Mouse (Mus musculus) layer of hippocampus, postnatal 14 days (tissue): ENCODE data around the gene Tas1r1. TPM values are rescaled to one million over a fixed set of nuclear protein-coding genes. Genes with fewer than 3 reads are reported as not detected.
"Not testable (repeated sequence)": the region's sequence is repeated elsewhere in the genome, so short reads cannot be mapped to it uniquely, and the experiment has no call there.

ENCODE experiments used
- DNase-seq, 2 experiments: peaks; one replicate each; pipeline ENCODE4 v3.0.0; 2021 to 2022; ENCODE audit warnings: low spot score in 2 of 2, mixed read lengths in 1 of 2
- total RNA-seq, 2 experiments: library from RNA; stranded (reverse); gene quantifications; 2 replicates each; pipeline ENCODE4 v1.2.3; 2021

Gene Tas1r1
- total RNA-seq, 2 experiments from 2014 or later = 0.38 to 0.92 TPM

GRCm38 (mm10) chr4:152044609-152045008 lies 6.2 kb upstream of the Tas1r1 start:
- no peak for DNase-seq

- no peak for DNase-seq
Measured at GRCm38 (mm10) chr4:152043171-152043570, 4.8 kb upstream of the Tas1r1 start.

DNA sequence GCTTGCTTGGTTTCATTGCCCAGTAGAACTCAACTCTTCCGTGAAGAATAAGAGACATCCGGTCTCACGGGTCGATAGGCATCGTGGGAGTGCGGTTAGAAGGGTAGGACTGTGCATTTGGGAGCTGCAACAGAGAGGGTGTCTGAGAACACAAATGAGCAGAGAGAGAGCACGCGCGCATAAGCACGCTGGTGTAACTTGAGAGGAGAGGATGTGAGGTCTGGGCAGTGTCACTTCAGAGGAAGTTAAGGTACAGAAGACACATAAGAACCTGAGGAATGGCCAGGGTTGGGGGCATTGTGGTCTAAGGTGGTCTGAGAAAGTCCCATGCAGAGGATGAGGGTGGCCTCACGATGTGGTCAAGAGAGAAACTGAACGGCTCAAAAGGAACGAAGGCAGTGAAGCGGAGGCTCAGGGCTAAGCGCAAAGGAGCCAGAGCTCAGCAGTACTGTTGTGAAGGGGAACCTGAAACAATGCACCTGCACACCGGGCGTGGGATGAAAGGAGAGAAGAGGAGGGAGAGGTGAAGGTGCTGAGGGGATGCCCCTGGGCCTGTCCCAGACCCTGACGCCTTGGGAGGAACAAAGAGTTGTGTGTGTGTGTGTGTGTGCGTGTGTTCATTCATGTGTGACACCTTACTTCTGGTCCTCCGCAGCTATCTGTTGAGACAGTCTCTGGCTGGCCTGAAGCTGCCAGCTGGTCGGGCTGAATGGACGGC lies 3.7 kb upstream of the Tas1r1 start:
- DNase-seq = no peak

DNA sequence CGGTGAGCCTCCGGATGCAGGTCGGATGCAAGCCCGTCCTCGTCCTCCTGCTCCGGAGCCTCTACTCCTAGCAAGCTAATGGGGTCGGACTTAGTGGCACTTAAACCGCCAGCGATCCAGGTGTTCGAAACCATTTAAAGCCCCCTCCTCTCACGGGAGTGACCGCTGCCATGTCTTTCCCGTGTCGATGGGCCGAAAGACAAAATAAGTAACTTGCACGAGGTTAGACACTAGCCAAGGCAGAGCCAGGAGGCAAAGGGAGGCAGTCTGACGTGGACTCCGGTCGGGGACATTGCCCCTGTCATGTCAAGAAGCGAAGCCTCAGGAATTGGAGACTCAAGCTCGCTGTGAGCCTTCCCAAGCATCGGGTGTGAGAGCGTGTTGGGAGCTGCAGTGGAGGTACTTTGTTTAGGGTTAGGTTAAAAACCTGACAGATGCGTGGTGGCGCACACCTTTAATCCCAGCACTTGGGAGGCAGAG lies 1.5 kb upstream of the Tas1r1 start:
- DNase-seq = no peak

GRCm38 (mm10) chr4:152038985-152039830 lies 840 bp upstream of the Tas1r1 start, which contains the start of gene Nol9:
Nol9 (plus strand) TSS chr4:152039321.
- peak; percentile 91 to 95 for DNase-seq

GRCm38 (mm10) chr4:152036464-152036863 lies 1.9 kb downstream of the Tas1r1 start:
- not testable (repeated sequence) for DNase-seq

GRCm38 (mm10) chr4:152032922-152033321 lies 5.4 kb downstream of the Tas1r1 start:
- DNase-seq = no peak

DNA sequence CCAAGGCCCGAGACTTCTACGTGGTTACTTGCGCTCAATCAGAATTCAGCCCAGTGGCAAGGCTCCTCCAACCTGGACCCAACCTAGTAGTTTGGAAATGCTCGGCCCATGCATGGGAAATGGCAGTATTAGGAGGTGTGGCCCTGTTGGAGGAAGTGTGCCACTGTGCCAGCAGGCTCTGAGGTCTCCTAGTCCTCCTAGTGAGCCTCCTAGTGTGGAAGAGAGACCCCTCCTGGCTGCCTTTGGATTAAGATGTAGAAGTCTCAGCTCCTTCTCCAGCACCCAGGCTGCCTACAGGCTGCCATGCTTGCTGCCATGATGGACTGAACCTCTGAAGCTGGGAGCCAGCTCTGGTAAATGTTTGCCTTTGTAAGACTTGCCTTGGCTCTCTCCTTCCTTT lies 8.4 kb downstream of the Tas1r1 start:
- no peak for DNase-seq

GRCm38 (mm10) chr4:152029087-152029486 lies 9.3 kb downstream of the Tas1r1 start:
- no peak for DNase-seq

- DNase-seq = no peak
Measured at GRCm38 (mm10) chr4:152028456-152028855, 9.9 kb downstream of the Tas1r1 start.

DNA sequence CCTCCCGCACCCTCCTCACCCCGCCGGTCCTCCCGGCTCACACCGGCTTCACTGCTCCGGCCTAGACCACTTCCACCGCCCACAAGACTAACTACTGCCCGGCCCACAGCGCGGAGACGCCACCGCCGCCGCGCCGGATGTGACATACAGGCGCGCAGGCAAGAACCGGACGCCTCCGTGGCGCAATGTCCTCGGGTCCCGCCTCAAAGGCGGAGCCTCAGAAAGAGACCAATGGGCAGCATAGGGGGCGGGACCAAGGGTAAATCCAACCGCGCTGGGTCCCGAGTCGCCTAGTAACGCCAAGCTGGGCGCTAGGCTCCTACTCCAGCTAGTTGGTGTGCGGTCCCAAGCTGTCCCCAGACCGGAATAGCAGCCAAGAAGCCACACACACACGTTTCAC lies 10.8 kb downstream of the Tas1r1 start, which contains the start of gene Zbtb48:
Zbtb48 (minus strand) TSS at position 148 of the 400 bp plus-strand sequence.
- DNase-seq = peak; percentile 94 to 97

DNA sequence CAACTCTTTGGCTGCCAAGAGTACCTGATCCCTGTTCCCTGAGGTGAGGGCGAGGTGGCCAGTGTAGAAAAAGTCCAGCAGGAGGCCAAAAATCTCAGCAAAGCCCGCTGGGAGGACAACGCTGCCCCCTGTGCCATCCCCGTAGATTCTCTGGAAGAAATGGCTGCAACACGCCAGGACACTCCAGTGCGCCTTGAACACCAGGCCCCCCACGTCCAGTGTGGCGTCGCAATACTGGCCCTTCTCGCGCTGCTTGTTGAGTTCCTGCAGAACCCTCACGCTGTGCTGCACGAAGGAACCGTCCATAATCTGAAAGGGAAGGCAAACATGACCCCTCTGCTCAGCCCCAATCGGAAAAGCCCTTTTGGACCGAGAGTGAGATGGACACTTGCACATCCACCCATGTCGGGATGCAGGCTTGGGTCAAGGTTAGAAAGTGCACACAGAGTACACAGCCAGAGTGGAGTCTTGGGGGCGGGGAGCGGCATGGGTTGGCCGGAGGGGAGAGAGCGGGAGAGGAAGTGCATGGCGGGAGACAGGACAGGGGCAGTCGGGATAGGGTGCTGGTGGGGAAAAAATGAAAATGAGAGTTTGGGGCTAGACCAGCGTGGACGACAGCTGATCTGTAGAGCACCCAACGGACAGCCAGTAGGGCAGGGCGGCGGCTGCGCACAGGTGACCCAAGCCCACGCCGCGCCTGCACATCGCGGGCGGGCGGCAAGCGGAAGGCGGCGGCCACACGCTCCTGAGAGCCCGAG lies 11.4 kb downstream of the Tas1r1 start:
- DNase-seq = no peak

GRCm38 (mm10) chr4:152024525-152024924 lies 13.8 kb downstream of the Tas1r1 start:
- DNase-seq = no peak

DNA sequence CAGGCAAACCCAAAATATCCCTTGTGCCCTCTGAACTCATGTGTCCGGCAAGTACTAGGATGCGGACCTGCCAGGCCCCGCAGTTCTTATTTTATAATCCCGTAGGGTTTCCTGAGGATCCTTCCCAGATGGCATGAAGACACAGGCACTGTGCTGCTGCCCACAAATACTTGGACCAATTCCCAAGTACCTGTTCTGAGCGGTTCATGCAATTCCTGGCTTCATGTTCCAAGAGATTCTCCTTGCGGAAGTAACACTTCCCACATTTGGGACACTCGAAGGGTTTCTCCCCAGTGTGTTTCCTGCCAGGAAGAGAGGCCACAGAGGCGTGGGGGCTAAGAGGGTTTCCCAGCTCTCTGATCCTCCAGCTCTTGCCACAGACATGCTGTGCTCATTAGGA lies 15.9 kb downstream of the Tas1r1 start:
- DNase-seq = no peak

GRCm38 (mm10) chr4:152021568-152022097 lies 16.7 kb downstream of the Tas1r1 start:
- no peak for DNase-seq

GRCm38 (mm10) chr4:152020024-152020423 lies 18.3 kb downstream of the Tas1r1 start:
- DNase-seq = no peak

- no peak for DNase-seq
Measured at GRCm38 (mm10) chr4:152019073-152019472, 19.3 kb downstream of the Tas1r1 start.

DNA sequence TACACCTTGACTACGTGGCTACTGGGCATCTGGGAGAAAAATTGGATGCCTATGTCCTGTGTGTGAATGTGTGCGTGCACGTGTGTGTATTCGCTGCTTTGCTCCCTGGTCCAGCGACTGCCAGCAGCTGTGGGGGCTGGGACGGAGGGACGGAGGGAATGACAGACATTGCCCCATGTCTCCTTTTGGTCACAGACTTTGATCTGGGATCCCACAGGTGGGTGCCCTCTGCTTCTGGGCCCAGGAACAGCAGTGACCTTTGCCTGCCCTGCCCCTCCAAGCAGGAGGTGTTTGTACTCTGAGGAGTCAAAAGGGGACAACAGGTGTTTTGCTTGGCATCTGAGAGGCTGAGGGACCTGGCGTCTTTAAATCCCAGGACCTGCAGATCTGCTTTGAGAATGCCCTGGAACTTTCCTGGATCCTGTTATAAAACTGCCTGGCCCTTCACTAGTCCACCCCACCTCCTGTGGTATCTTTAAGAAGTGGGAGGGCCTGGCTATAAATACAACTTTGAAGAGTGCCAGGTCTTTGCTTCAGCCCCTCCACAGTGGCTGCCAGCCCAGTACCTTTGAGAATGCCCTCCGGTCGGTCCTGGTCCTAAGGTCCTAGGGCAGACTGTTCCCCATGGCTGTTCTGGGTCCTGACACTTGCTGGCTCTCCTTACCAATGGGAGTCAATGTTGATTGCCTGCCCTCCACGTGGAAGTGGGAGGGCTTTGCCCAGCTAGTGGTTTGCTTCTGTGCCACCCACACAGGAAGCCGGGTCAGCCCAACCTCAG lies 25.1 kb downstream of the Tas1r1 start:
- DNase-seq = no peak

DNA sequence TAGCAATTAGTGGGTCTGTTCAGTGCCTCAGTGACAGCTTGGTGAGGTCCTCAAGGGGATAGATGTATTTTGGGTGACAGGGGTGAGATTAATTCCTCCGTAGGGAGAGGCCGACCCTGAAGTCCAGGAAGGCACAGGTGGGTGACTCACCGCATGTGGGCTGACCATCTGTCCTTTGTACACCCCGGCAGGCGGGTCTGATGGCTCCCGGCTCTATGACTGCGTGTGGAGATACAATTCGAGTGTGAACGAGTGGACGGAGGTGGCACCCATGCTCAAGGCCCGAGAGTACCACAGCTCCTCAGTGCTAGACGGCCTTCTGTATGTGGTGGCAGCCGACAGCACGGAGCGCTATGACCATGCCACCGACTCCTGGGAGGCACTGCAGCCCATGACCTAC lies 26.3 kb downstream of the Tas1r1 start:
- no peak for DNase-seq

- no peak for DNase-seq
Measured at GRCm38 (mm10) chr4:152011171-152011760, 27.1 kb downstream of the Tas1r1 start.
